9 mouse cellular contexts compared by ENCODE assay signal in genomic region chr8:110718209-110718968, GRCm38 (mm10). TPM values are rescaled to one million over a fixed set of nuclear protein-coding genes. Genes with fewer than 3 reads are reported as not detected.
DNase-seq lines count a peak whose midpoint lies in the region; ATAC-seq and TF ChIP-seq lines count a peak whose summit lies in the region.
"Had no signal": no experiment of that assay in that cellular context is flagged by ENCODE, and none has a peak within 500 bp of the region (broad histone marks: within the 10 kb centered on the region; RNA-seq: fewer than 3 reads in every experiment).

No protein-coding gene starts in this region.

- 38% methylated on average over 8 of the region's 8 CpGs for WGBS in cerebellum, adult 2 months
- 64% methylated on average over 8 of the region's 8 CpGs for WGBS in kidney, postnatal 0 days
- 79% methylated on average over 8 of the region's 8 CpGs for WGBS in embryonic facial prominence, embryonic 14.5 days
- 62% methylated on average over 8 of the region's 8 CpGs for WGBS in intestine, postnatal 0 days

- peak overlapping the region; percentile 84 for H3K27ac ChIP-seq in cerebellum, adult 2 months (ENCODE audit: insufficient read depth, low read length)
- peak overlapping the region; percentile 95 for H3K27ac ChIP-seq in kidney, postnatal 0 days
- peak overlapping the region; percentile 95 for H3K27ac ChIP-seq in embryonic facial prominence, embryonic 14.5 days (replicated peaks; ENCODE audit: low read depth, low read length)
- peak overlapping the region; percentile 50; the same call in 1 of the 2 replicates for H3K27ac ChIP-seq in intestine, postnatal 0 days (ENCODE audit: low read depth, low read length)
- H3K27ac ChIP-seq: liver, embryonic 12.5 days had no signal

- no peaks in the 10 kb centered on the region for H3K9me3 ChIP-seq in kidney, postnatal 0 days (replicated peaks; ENCODE audit: low read length)
- no peaks in the 10 kb centered on the region for H3K9me3 ChIP-seq in embryonic facial prominence, embryonic 14.5 days (ENCODE audit: control insufficient read depth, low read length)
- no peaks in the 10 kb centered on the region for H3K9me3 ChIP-seq in intestine, postnatal 0 days (ENCODE audit: control insufficient read depth)
- H3K9me3 ChIP-seq: liver, embryonic 12.5 days had no signal

- no peak for TF ChIP-seq CTCF in cerebellum, adult 2 months (IDR thresholded peaks at IDR 0.05; ENCODE audit: borderline replicate concordance, insufficient read depth, low read depth, low read length)
- no peak for TF ChIP-seq CTCF in kidney, postnatal 0 days (IDR thresholded peaks at IDR 0.05; ENCODE audit: low read depth)
- TF ChIP-seq CTCF in intestine, postnatal 0 days (IDR thresholded peaks at IDR 0.05; ENCODE audit: low read depth), result no peak

- peak overlapping the region; percentile 14; the same call in 1 of the 2 replicates for H3K9ac ChIP-seq in kidney, postnatal 0 days (ENCODE audit: low read depth, low read length)
- no peak overlapping the region for H3K9ac ChIP-seq in embryonic facial prominence, embryonic 14.5 days (ENCODE audit: low read depth, low read length)
- no peak overlapping the region for H3K9ac ChIP-seq in intestine, postnatal 0 days (ENCODE audit: low read depth, low read length)
- H3K9ac ChIP-seq: liver, embryonic 12.5 days had no signal

- H3K4me3 ChIP-seq in cerebellum, adult 2 months (replicated peaks; ENCODE audit: insufficient read depth, low read depth, low read length), result no peak overlapping the region
- no peak overlapping the region for H3K4me3 ChIP-seq in kidney, postnatal 0 days (replicated peaks; ENCODE audit: low read depth, low read length)
- no peak overlapping the region for H3K4me3 ChIP-seq in embryonic facial prominence, embryonic 14.5 days (ENCODE audit: low read depth, low read length)
- no peak overlapping the region for H3K4me3 ChIP-seq in intestine, postnatal 0 days (ENCODE audit: low read depth, low read length)
- H3K4me3 ChIP-seq: liver, embryonic 12.5 days had no signal

- H3K36me3 ChIP-seq in kidney, postnatal 0 days (ENCODE audit: insufficient read depth, low read length), result peaks cover 7% of the 10 kb centered on the region; the same call in 1 of the 2 replicates
- peaks cover 10% of the 10 kb centered on the region; the same call in 1 of the 2 replicates for H3K36me3 ChIP-seq in embryonic facial prominence, embryonic 14.5 days (ENCODE audit: control insufficient read depth, insufficient read depth, low read length)
- H3K36me3 ChIP-seq in intestine, postnatal 0 days (ENCODE audit: control insufficient read depth, insufficient read depth), result peaks cover 12% of the 10 kb centered on the region

- no peak for ATAC-seq in kidney, postnatal 0 days (replicated peaks; ENCODE audit: low FRiP score, low read depth)
- no peak for ATAC-seq in embryonic facial prominence, embryonic 14.5 days (ENCODE audit: low read depth)
- ATAC-seq in intestine, postnatal 0 days, result no peak
- ATAC-seq: liver, embryonic 12.5 days had no signal

- no peak overlapping the region for H3K4me2 ChIP-seq in kidney, postnatal 0 days (ENCODE audit: low read length)
- no peak overlapping the region for H3K4me2 ChIP-seq in embryonic facial prominence, embryonic 14.5 days (ENCODE audit: low read depth, low read length)
- H3K4me2 ChIP-seq in intestine, postnatal 0 days (replicated peaks; ENCODE audit: low read depth), result no peak overlapping the region
- H3K4me2 ChIP-seq: liver, embryonic 12.5 days had no signal

- peaks cover 72% of the 10 kb centered on the region for H3K4me1 ChIP-seq in cerebellum, adult 2 months (ENCODE audit: control insufficient read depth, insufficient read depth, low read length)
- peaks cover 62% of the 10 kb centered on the region for H3K4me1 ChIP-seq in kidney, postnatal 0 days (replicated peaks; ENCODE audit: insufficient read depth, low read length)
- peaks cover 60% of the 10 kb centered on the region for H3K4me1 ChIP-seq in embryonic facial prominence, embryonic 14.5 days (ENCODE audit: control insufficient read depth, insufficient read depth, low read length)
- H3K4me1 ChIP-seq in intestine, postnatal 0 days (replicated peaks; ENCODE audit: control insufficient read depth, insufficient read depth, low read length), result peaks cover 15% of the 10 kb centered on the region; the same call in 1 of the 2 replicates

- no peak for TF ChIP-seq POLR2A in cerebellum, adult 2 months (IDR thresholded peaks at IDR 0.05; ENCODE audit: borderline replicate concordance, insufficient read depth, low read length)

- H3K27me3 ChIP-seq in cerebellum, adult 2 months (ENCODE audit: control insufficient read depth, insufficient read depth, low read length), result no peaks in the 10 kb centered on the region
- no peaks in the 10 kb centered on the region for H3K27me3 ChIP-seq in kidney, postnatal 0 days (ENCODE audit: insufficient read depth, low read length)
- H3K27me3 ChIP-seq in embryonic facial prominence, embryonic 14.5 days (replicated peaks; ENCODE audit: control insufficient read depth, insufficient read depth, low read length), result no peaks in the 10 kb centered on the region
- H3K27me3 ChIP-seq in intestine, postnatal 0 days (replicated peaks; ENCODE audit: control insufficient read depth, insufficient read depth, low read length), result no peaks in the 10 kb centered on the region

- peak in 1 of 2 experiments; percentile 60 for DNase-seq in cerebellum, adult 2 months
- no peak for DNase-seq in cerebellum, postnatal 4 days (ENCODE audit: low spot score in 2 of 2)
- DNase-seq in kidney, postnatal 0 days (ENCODE audit: low spot score), result no peak
- no peak for DNase-seq in kidney, postnatal 14 days
- DNase-seq in embryonic facial prominence, embryonic 14.5 days (ENCODE audit: low spot score), result no peak
- no peak for DNase-seq in thymus, postnatal 10 days (ENCODE audit: low spot score in 2 of 2)
- no peak for DNase-seq in embryo, embryonic 11 days

RNA-seq across cellular contexts. Expression of gene Mtss1l, which starts 2.9 kb away (rescaled TPM):
- polyA plus RNA-seq in cerebellum, adult 2 months (2012; rRNA removed), result 257 and 288 TPM in 2 replicates
- polyA plus RNA-seq in kidney, postnatal 0 days (2015; fragmentation: Nextera tagmentation; extraction: Ambion mirVana), result 8.7 and 12.4 TPM in 2 replicates
- 13.5 and 13.8 TPM in 2 replicates for polyA plus RNA-seq in embryonic facial prominence, embryonic 14.5 days (2014; fragmentation: Nextera tagmentation; extraction: Ambion mirVana)
- 4.2 and 4.4 TPM in 2 replicates for polyA plus RNA-seq in intestine, postnatal 0 days (2015; fragmentation: Nextera tagmentation; extraction: Ambion mirVana)

Comparison
In these comparisons a context has a peak if more than half of its experiments do, and no peak if none do; other contexts are left out.
1. RNA of gene Mtss1l, which starts 2.9 kb away (polyA plus RNA-seq): 257 to 288 TPM in cerebellum, adult 2 months; 13.5 to 13.8 TPM in embryonic facial prominence, embryonic 14.5 days, 8.7 to 12.4 TPM in kidney, postnatal 0 days and 4.2 to 4.4 TPM in intestine, postnatal 0 days; every median in the first group is over 10 times any median in the second.
2. Peak in every context shown above with its lines, with median percentiles within 50 percentile points of each other: H3K27ac ChIP-seq.